Mouse (Mus musculus) erythroblast, embryonic 14.5 days (primary cell): ENCODE results near the gene a.

Experiments used
- GATA1 ChIP-seq: IDR thresholded peaks from 2 replicates; pipeline ENCODE4 v1.6.1; 2012; ENCODE audit warnings: low read length, inconsistent platforms, mixed read lengths
- TAL1 ChIP-seq: IDR thresholded peaks from 3 replicates; pipeline ENCODE4 v1.6.1; 2012; ENCODE audit warnings: low read length, inconsistent platforms, mixed read lengths

DNA sequence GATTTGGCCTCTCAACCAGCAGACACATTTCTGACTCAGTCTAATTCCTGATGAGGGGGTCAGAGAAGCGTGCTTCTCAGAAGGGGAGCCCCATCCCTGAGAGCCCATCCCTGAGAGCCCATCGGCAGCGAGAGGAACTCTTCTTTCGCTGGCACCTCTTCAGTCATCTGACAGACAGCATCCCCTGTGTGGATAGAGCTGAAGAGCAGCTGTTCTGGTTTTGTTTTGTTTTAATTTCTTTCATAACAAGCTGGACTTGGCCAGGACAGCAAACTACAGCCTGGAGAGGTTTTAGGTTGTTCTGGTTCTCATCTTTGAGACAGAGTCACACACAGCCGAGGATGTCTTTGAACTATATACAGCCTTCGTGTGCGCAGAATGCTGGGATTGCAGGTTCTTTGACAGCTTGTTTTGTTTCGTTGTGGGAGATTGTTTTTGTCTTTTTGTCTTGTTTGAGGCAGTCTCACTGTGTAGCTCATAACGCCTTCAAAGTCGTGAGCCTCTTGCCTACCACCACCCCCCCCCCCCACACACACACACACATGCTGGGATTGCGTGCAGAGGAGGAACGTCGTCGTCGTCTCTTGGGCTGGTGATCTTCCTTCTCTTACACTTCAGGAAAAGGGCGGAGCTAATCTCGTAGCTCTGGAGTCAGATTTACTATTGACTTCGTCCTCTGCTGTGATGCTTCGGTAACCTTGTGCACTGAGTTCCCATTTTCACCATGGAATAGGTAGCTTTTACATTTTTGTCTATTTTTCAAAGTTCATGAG, 241.9 kb downstream of the a start:
- TF ChIP-seq GATA1, result no peak
- no peak for TF ChIP-seq TAL1
